Mouse (Mus musculus): ENCODE results near the gene Ostf1. TPM values are rescaled to one million over a fixed set of nuclear protein-coding genes. Genes with fewer than 3 reads are reported as not detected.

Gene Ostf1
- polyA plus RNA-seq, 1 experiment, result 59.9 TPM

- WGBS, result 32% methylated on average over 3 of the region's 3 CpGs
- no peak for DNase-seq
- H3K36me3 ChIP-seq (ENCODE audit: control insufficient read depth, insufficient read depth, low read length), result no peaks in the 10 kb centered on the region
- H3K4me3 ChIP-seq (ENCODE audit: control insufficient read depth, insufficient read depth, low read length), result no peak overlapping the region
- no peak overlapping the region for H3K27ac ChIP-seq (ENCODE audit: control insufficient read depth, insufficient read depth, low read length)
- TF ChIP-seq CTCF (IDR thresholded peaks at IDR 0.05; ENCODE audit: borderline replicate concordance, control insufficient read depth, extremely low read depth, insufficient read depth, low read length, poor library complexity), result no peak
- no peak for TF ChIP-seq POLR2A (IDR thresholded peaks at IDR 0.05; ENCODE audit: control insufficient read depth, extremely low read depth, insufficient read depth, low read length, poor library complexity)
- 0 out of 2 replicates have a peak, but pooled peaks cover 2% of the 10 kb centered on the region for H3K4me1 ChIP-seq (replicated peaks; ENCODE audit: control insufficient read depth, insufficient read depth, low read length)
- H3K27me3 ChIP-seq (ENCODE audit: control insufficient read depth, insufficient read depth, low read length), result no peaks in the 10 kb centered on the region
These were observed 55.7 kb downstream of the Ostf1 start for GRCm38 (mm10) chr19:18575891-18576290.

- H3K27me3 ChIP-seq (ENCODE audit: control insufficient read depth, insufficient read depth, low read length), result no peaks in the 10 kb centered on the region
- TF ChIP-seq CTCF (IDR thresholded peaks at IDR 0.05; ENCODE audit: borderline replicate concordance, control insufficient read depth, extremely low read depth, insufficient read depth, low read length, poor library complexity) (no peak), POLR2A (IDR thresholded peaks at IDR 0.05; ENCODE audit: control insufficient read depth, extremely low read depth, insufficient read depth, low read length, poor library complexity) (no peak)
- H3K4me3 ChIP-seq (ENCODE audit: control insufficient read depth, insufficient read depth, low read length), result no peak overlapping the region
- 0 out of 2 replicates have a peak, but pooled peaks cover 2% of the 10 kb centered on the region for H3K4me1 ChIP-seq (replicated peaks; ENCODE audit: control insufficient read depth, insufficient read depth, low read length)
- no peak for DNase-seq
- no peaks in the 10 kb centered on the region for H3K36me3 ChIP-seq (ENCODE audit: control insufficient read depth, insufficient read depth, low read length)
- H3K27ac ChIP-seq (ENCODE audit: control insufficient read depth, insufficient read depth, low read length), result no peak overlapping the region
- 89% methylated on average over 5 of the region's 5 CpGs for WGBS
These were observed 57.7 kb downstream of the Ostf1 start for GRCm38 (mm10) chr19:18573907-18574306.

GRCm38 (mm10) chr19:18573443-18573842 lies 58.2 kb downstream of the Ostf1 start:
- no peak for DNase-seq
- Histone ChIP-seq H3K27me3 (ENCODE audit: control insufficient read depth, insufficient read depth, low read length) (no peaks in the 10 kb centered on the region), H3K4me1 (replicated peaks; ENCODE audit: control insufficient read depth, insufficient read depth, low read length) (0 out of 2 replicates have a peak, but pooled peaks cover 2% of the 10 kb centered on the region), H3K36me3 (ENCODE audit: control insufficient read depth, insufficient read depth, low read length) (no peaks in the 10 kb centered on the region), H3K4me3 (ENCODE audit: control insufficient read depth, insufficient read depth, low read length) (no peak overlapping the region), H3K27ac (ENCODE audit: control insufficient read depth, insufficient read depth, low read length) (no peak overlapping the region)
- TF ChIP-seq CTCF (IDR thresholded peaks at IDR 0.05; ENCODE audit: borderline replicate concordance, control insufficient read depth, extremely low read depth, insufficient read depth, low read length, poor library complexity), result no peak
- no peak for TF ChIP-seq POLR2A (IDR thresholded peaks at IDR 0.05; ENCODE audit: control insufficient read depth, extremely low read depth, insufficient read depth, low read length, poor library complexity)
- 93% methylated on average over 3 of the region's 3 CpGs for WGBS

- Histone ChIP-seq H3K4me3 (ENCODE audit: control insufficient read depth, insufficient read depth, low read length) (no peak overlapping the region), H3K36me3 (ENCODE audit: control insufficient read depth, insufficient read depth, low read length) (no peaks in the 10 kb centered on the region), H3K4me1 (replicated peaks; ENCODE audit: control insufficient read depth, insufficient read depth, low read length) (no peaks in the 10 kb centered on the region), H3K27me3 (ENCODE audit: control insufficient read depth, insufficient read depth, low read length) (no peaks in the 10 kb centered on the region), H3K27ac (ENCODE audit: control insufficient read depth, insufficient read depth, low read length) (no peak overlapping the region)
- TF ChIP-seq CTCF (IDR thresholded peaks at IDR 0.05; ENCODE audit: borderline replicate concordance, control insufficient read depth, extremely low read depth, insufficient read depth, low read length, poor library complexity), result no peak
- TF ChIP-seq POLR2A (IDR thresholded peaks at IDR 0.05; ENCODE audit: control insufficient read depth, extremely low read depth, insufficient read depth, low read length, poor library complexity), result no peak
- 100% methylated on average over 1 of the region's 1 CpGs for WGBS
- DNase-seq, result no peak
These were observed 62.1 kb downstream of the Ostf1 start for GRCm38 (mm10) chr19:18569496-18569895.

GRCm38 (mm10) chr19:18568828-18569430 lies 62.7 kb downstream of the Ostf1 start:
- no peaks in the 10 kb centered on the region for H3K27me3 ChIP-seq (ENCODE audit: control insufficient read depth, insufficient read depth, low read length)
- H3K4me1 ChIP-seq (replicated peaks; ENCODE audit: control insufficient read depth, insufficient read depth, low read length), result no peaks in the 10 kb centered on the region
- DNase-seq, result no peak
- no peak overlapping the region for H3K27ac ChIP-seq (ENCODE audit: control insufficient read depth, insufficient read depth, low read length)
- no peak overlapping the region for H3K4me3 ChIP-seq (ENCODE audit: control insufficient read depth, insufficient read depth, low read length)
- no peaks in the 10 kb centered on the region for H3K36me3 ChIP-seq (ENCODE audit: control insufficient read depth, insufficient read depth, low read length)
- 78% methylated on average over 3 of the region's 3 CpGs for WGBS
- TF ChIP-seq CTCF (IDR thresholded peaks at IDR 0.05; ENCODE audit: borderline replicate concordance, control insufficient read depth, extremely low read depth, insufficient read depth, low read length, poor library complexity) (no peak), POLR2A (IDR thresholded peaks at IDR 0.05; ENCODE audit: control insufficient read depth, extremely low read depth, insufficient read depth, low read length, poor library complexity) (no peak)

- H3K36me3 ChIP-seq (ENCODE audit: control insufficient read depth, insufficient read depth, low read length), result no peaks in the 10 kb centered on the region
- no peaks in the 10 kb centered on the region for H3K27me3 ChIP-seq (ENCODE audit: control insufficient read depth, insufficient read depth, low read length)
- H3K4me1 ChIP-seq (replicated peaks; ENCODE audit: control insufficient read depth, insufficient read depth, low read length), result no peaks in the 10 kb centered on the region
- WGBS, result 86% methylated on average over 12 of the region's 12 CpGs
- no peak for TF ChIP-seq CTCF (IDR thresholded peaks at IDR 0.05; ENCODE audit: borderline replicate concordance, control insufficient read depth, extremely low read depth, insufficient read depth, low read length, poor library complexity)
- TF ChIP-seq POLR2A (IDR thresholded peaks at IDR 0.05; ENCODE audit: control insufficient read depth, extremely low read depth, insufficient read depth, low read length, poor library complexity), result no peak
- no peak overlapping the region for H3K4me3 ChIP-seq (ENCODE audit: control insufficient read depth, insufficient read depth, low read length)
- no peak for DNase-seq
- H3K27ac ChIP-seq (ENCODE audit: control insufficient read depth, insufficient read depth, low read length), result no peak overlapping the region
These were observed 63.4 kb downstream of the Ostf1 start for GRCm38 (mm10) chr19:18567936-18568827.
